8 mouse cellular contexts compared by ENCODE assay signal in genomic region chr3:129686698-129687333, GRCm38 (mm10).
DNase-seq lines count a peak whose midpoint lies in the region; ATAC-seq lines count a peak whose summit lies in the region.

No protein-coding gene starts in this region.

- 55% methylated on average over 8 of the region's 8 CpGs for WGBS in heart, embryonic 12.5 days

- no peak overlapping the region for H3K4me3 ChIP-seq in heart, embryonic 12.5 days

- no peak overlapping the region for H3K27ac ChIP-seq in heart, embryonic 12.5 days (ENCODE audit: poor library complexity, severe bottlenecking)

- no peak overlapping the region for H3K4me2 ChIP-seq in heart, embryonic 12.5 days

- no peaks in the 10 kb centered on the region for H3K9me3 ChIP-seq in heart, embryonic 12.5 days (replicated peaks)

- H3K36me3 ChIP-seq in heart, embryonic 12.5 days = no peaks in the 10 kb centered on the region

- H3K9ac ChIP-seq in heart, embryonic 12.5 days = no peak overlapping the region

- peak; percentile 66 for DNase-seq in heart, adult 8-10 months (ENCODE audit: low spot score)
- DNase-seq in WW6 (ENCODE audit: low read depth, low spot score) = peak; percentile 42
- peak; percentile 90 for DNase-seq in embryo, embryonic 10 days (ENCODE audit: low spot score)
- DNase-seq in heart, postnatal 4 days = peak; percentile 76
- peak; percentile 47 to 88 for DNase-seq in layer of hippocampus, adult 18-20 months (ENCODE audit: low spot score in 2 of 2)
- DNase-seq in lung, postnatal 25 days (ENCODE audit: low spot score) = peak; percentile 71
- peak; percentile 59 for DNase-seq in right cerebral cortex, postnatal 14 days

- H3K4me1 ChIP-seq in heart, embryonic 12.5 days (replicated peaks) = no peaks in the 10 kb centered on the region

- no peaks in the 10 kb centered on the region for H3K27me3 ChIP-seq in heart, embryonic 12.5 days (replicated peaks)

- no peak for ATAC-seq in heart, embryonic 12.5 days (ENCODE audit: insufficient number of reproducible peaks, low FRiP score)
